Mouse (Mus musculus) lung, postnatal 0 days (tissue): ENCODE measurements around the gene Cd248. TPM values are rescaled to one million over a fixed set of nuclear protein-coding genes. Genes with fewer than 3 reads are reported as not detected.

Experiments
- ATAC-seq: fragments of 200-750 bp; cut with Nextera tagmentation; 2 replicates; pipeline ENCODE4 v1.8.0; 2017; ENCODE audit warnings: moderate library complexity
- DNase-seq: peaks from one replicate; pipeline ENCODE4 v3.0.0-alpha.2; 2016; ENCODE audit warnings: low spot score
- H3K27ac ChIP-seq: fragments of 300-500 bp; sonication (generic); 2 replicates; pipeline ENCODE4 v1.5.1; 2014; ENCODE audit warnings: antibody characterized with exemption, mild to moderate bottlenecking, low read length, mixed read lengths
- H3K27me3 ChIP-seq: fragments of 300-500 bp; sonication (generic); replicated peaks from 2 replicates; pipeline ENCODE4 v1.6.1; 2014; ENCODE audit warnings: low read length, mixed read lengths; ENCODE audit not compliant: insufficient read depth
- H3K36me3 ChIP-seq: fragments of 300-500 bp; sonication (generic); 2 replicates; pipeline ENCODE4 v1.6.1; 2014; ENCODE audit warnings: low read length, mixed read lengths; ENCODE audit not compliant: insufficient read depth
- H3K4me1 ChIP-seq: fragments of 300-500 bp; sonication (generic); 2 replicates; pipeline ENCODE4 v1.6.1; 2014; ENCODE audit warnings: antibody characterized with exemption, low read depth, low read length, mixed read lengths; ENCODE audit not compliant: insufficient read depth
- H3K4me2 ChIP-seq: fragments of 300-500 bp; sonication (generic); replicated peaks from 2 replicates; pipeline ENCODE4 v1.6.1; 2014; ENCODE audit warnings: low read depth, mild to moderate bottlenecking, low read length, moderate library complexity, mixed read lengths
- H3K4me3 ChIP-seq: fragments of 300-500 bp; sonication (generic); 2 replicates; pipeline ENCODE4 v1.5.1; 2014; ENCODE audit warnings: low read depth, low read length
- H3K9ac ChIP-seq: fragments of 300-500 bp; sonication (generic); replicated peaks from 2 replicates; pipeline ENCODE4 v1.6.1; 2014; ENCODE audit warnings: low read depth, mild to moderate bottlenecking
- H3K9me3 ChIP-seq: fragments of 300-500 bp; sonication (generic); 2 replicates; pipeline ENCODE4 v1.6.1; 2016; ENCODE audit warnings: low read length, mixed read lengths
- CTCF ChIP-seq: IDR thresholded peaks from 2 replicates; pipeline ENCODE4 v1.5.1; 2016; ENCODE audit warnings: antibody characterized with exemption, mild to moderate bottlenecking
- EP300 ChIP-seq: IDR thresholded peaks from 2 replicates; pipeline ENCODE4 v1.6.1; 2016; ENCODE audit warnings: antibody characterized with exemption, mild to moderate bottlenecking, control low read depth
- WGBS: fragments of 180-500 bp; shearing (Covaris S2); extraction: QIAGEN DNeasy Blood & Tissue Kit; methylation state at CpG from one replicate; pipeline ENCODE4 v1.1.7; 2014; 5-methylcytosine and 5-hydroxymethylcytosine counted together
- polyA plus RNA-seq: library from polyadenylated mRNA; unstranded; fragments of >200 nt; fragmentation: Nextera tagmentation; extraction: Ambion mirVana; gene quantifications from 2 replicates; pipeline ENCODE4 v1.2.1, GENCODE M21; 2015

The Cd248 gene
- polyA plus RNA-seq, 1 experiment from 2014 or later, result 25.1 TPM

DNA sequence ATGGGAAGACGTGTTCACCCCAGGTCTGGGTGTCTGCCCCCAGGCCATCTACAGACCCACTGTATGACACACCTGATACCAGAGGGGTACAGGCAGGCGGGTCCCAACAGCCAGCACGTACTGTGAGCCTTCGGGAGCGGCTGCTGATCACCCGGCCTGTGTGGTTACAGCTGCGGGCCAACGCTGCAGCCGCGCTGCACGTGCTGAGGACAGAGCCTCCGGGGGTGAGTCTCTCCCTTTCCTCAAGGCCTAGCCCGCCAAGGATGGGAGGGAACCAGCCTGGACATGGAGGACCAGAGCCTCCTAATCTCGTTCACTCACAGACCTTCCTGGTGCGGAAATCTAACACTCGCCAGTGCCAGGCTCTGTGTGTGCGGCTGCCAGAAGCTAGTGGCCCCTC, 16.8 kb upstream of the Cd248 start:
- peak overlapping the region; percentile 14 for H3K4me3 ChIP-seq
- no peaks in the 10 kb centered on the region for H3K27me3 ChIP-seq
- H3K4me1 ChIP-seq, result no peaks in the 10 kb centered on the region
- peaks cover 13% of the 10 kb centered on the region; the same call in 1 of the 2 replicates for H3K36me3 ChIP-seq
- H3K9me3 ChIP-seq, result no peaks in the 10 kb centered on the region
- 0 out of 2 replicates have a peak overlapping the region, but pooled peaks have one; percentile 0 for H3K9ac ChIP-seq
- 4% methylated on average over 17 of the region's 17 CpGs for WGBS
- peak; percentile 32 for ATAC-seq
- DNase-seq, result peak; percentile 34
- H3K27ac ChIP-seq, result peak overlapping the region; percentile 66
- TF ChIP-seq CTCF (no peak), EP300 (0 out of 2 replicates have a peak, but pooled peaks have one; percentile 3)
- H3K4me2 ChIP-seq, result peak overlapping the region; percentile 54

DNA sequence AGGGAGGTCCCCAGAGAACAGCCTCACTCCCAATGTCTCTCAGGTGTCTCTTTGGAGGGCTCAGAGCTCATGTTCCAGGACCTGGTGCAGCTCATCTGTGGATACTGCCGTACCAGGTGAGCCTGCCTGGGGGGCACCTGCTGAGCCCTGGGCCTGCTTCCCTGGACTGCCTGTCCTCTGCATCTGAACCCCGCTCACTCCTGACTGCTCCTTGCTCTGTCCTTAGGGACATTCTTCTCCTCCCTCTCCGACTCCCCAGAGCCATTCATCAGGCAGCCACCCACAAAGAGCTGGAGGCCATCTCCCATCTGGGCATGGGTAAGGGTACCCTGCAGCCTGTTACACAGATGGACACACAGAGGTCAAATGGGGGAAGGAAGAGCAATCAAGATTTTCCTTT, 16.4 kb upstream of the Cd248 start:
- H3K4me3 ChIP-seq, result peak overlapping the region; percentile 14
- no peak for ATAC-seq
- no peak for DNase-seq
- H3K9me3 ChIP-seq, result no peaks in the 10 kb centered on the region
- H3K27ac ChIP-seq, result no peak overlapping the region
- H3K27me3 ChIP-seq, result no peaks in the 10 kb centered on the region
- TF ChIP-seq EP300, result no peak
- TF ChIP-seq CTCF, result no peak
- H3K4me1 ChIP-seq, result no peaks in the 10 kb centered on the region
- H3K4me2 ChIP-seq, result peak overlapping the region; percentile 54
- 35% methylated on average over 2 of the region's 3 CpGs for WGBS
- H3K36me3 ChIP-seq, result peaks cover 13% of the 10 kb centered on the region; the same call in 1 of the 2 replicates
- H3K9ac ChIP-seq, result no peak overlapping the region

DNA sequence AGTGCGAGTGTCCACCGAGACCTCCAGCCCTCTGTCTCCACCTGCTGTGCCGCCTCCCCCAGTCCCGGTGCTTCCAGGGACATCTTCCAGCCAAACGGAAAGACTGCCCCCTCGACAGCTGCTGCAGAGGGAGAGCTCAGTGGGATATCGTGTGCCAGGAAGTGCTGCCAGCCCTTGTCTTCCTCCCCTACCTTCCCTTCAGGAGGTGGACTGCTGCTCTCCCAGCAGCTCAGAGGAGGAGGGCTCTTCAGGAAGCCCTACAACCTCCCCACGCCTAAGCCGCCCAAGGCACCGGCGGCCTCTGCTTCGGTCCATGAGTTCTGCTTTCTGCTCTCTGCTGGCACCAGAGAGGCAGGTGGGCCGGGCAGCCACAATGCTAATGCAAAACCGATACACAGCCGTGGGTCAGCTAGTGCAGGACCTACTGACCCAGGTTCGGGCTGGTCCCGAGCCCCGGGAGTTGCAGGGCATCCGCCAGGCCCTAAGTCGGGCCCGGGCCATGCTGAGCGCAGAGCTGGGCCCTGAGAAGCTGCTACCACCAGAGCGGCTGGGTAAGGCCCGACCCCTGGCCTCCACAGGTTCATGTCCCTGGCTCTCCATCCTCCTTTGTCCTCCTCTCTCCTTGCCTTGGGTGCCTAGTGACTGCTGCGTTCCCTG, 15.6 kb upstream of the Cd248 start:
- Histone ChIP-seq H3K4me1 (no peaks in the 10 kb centered on the region), H3K27ac (no peak overlapping the region), H3K36me3 (peaks cover 10% of the 10 kb centered on the region; the same call in 1 of the 2 replicates), H3K4me3 (no peak overlapping the region), H3K9me3 (no peaks in the 10 kb centered on the region), H3K9ac (no peak overlapping the region), H3K27me3 (no peaks in the 10 kb centered on the region), H3K4me2 (0 out of 2 replicates have a peak overlapping the region, but pooled peaks have one; percentile 14)
- no peak for TF ChIP-seq EP300
- no peak for TF ChIP-seq CTCF
- no peak for ATAC-seq
- WGBS, result 44% methylated on average over 24 of the region's 25 CpGs
- no peak for DNase-seq

DNA sequence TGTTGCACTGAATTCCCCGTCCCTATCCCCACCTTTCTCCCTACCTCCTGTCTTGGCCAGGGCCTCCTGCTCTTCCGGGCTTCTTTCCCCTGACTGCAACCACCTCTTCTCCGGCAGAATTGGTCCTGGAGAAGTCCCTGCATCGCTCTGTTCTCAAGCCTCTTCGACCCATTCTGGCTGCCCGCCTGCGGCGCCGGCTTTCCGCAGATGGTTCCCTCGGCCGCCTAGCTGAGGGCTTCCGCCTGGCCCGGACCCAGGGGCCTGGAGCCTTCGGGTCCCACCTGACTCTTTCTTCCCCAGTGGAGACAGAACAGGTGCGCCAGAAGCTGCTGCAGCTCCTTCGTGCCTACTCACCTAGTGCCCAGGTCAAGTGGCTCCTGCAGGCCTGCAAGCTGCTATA, 15.0 kb upstream of the Cd248 start:
- Histone ChIP-seq H3K36me3 (peaks cover 8% of the 10 kb centered on the region; the same call in 1 of the 2 replicates), H3K4me2 (no peak overlapping the region), H3K4me1 (no peaks in the 10 kb centered on the region), H3K27ac (no peak overlapping the region), H3K4me3 (no peak overlapping the region), H3K27me3 (no peaks in the 10 kb centered on the region), H3K9me3 (no peaks in the 10 kb centered on the region), H3K9ac (no peak overlapping the region)
- TF ChIP-seq CTCF (no peak), EP300 (no peak)
- no peak for ATAC-seq
- WGBS, result 68% methylated on average over 17 of the region's 17 CpGs
- no peak for DNase-seq

DNA sequence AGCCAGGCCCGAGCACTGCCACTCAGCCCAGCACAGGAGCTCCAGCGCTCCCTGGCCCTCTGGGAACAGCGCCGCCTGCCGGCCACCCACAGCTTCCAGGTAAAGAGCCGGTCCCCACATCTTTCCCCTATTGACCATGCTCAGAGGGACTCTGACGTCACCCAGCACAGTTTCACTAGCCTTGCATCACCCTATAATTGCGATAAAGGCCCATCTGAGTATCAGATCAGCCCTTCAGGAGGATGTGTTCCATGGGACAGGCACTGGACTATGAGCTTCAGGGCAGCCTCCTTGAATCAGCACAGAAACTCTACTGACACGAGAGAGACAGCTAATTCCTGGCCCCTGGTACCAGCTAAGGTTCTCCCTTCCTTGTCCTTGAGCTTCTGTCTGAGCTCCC, 14.0 kb upstream of the Cd248 start:
- 28% methylated on average over 9 of the region's 9 CpGs for WGBS
- ATAC-seq (peak; percentile 8; the same call in 1 of the 2 replicates), DNase-seq (peak; percentile 76)

DNA sequence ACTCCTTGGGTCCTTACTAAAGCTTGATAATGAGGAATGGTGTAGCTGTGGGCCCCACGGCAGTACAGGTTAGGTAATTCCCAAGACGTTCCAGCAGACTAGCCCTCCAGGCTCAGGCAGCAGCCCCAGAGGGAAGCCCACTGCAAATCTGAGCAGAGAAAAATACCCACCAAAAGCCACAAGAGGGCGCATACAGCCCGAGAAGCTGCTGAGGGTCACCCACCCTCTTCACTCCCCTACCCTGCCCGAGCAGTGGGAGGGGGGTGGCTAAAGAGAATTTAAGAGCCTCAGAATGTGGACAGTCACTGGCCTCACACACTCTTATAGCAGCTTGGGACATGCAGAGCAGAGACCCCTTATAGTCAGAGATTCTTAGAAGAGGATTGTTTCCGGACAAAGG, 11.6 kb upstream of the Cd248 start:
- Histone ChIP-seq H3K4me3 (no peak overlapping the region), H3K9me3 (no peaks in the 10 kb centered on the region), H3K27ac (no peak overlapping the region), H3K36me3 (no peaks in the 10 kb centered on the region), H3K4me2 (no peak overlapping the region), H3K4me1 (peaks cover 12% of the 10 kb centered on the region; the same call in 1 of the 2 replicates), H3K27me3 (no peaks in the 10 kb centered on the region), H3K9ac (no peak overlapping the region)
- DNase-seq (peak; percentile 60), ATAC-seq (no peak)
- WGBS, result 17% methylated on average over 6 of the region's 6 CpGs
- TF ChIP-seq EP300 (no peak), CTCF (peak; percentile 75)

More for the DNA sequence above, 14.0 kb upstream of the Cd248 start:
- Histone ChIP-seq H3K4me2 (no peak overlapping the region), H3K9ac (no peak overlapping the region), H3K9me3 (no peaks in the 10 kb centered on the region), H3K4me3 (no peak overlapping the region), H3K27me3 (no peaks in the 10 kb centered on the region), H3K27ac (no peak overlapping the region), H3K4me1 (no peaks in the 10 kb centered on the region), H3K36me3 (peaks cover 4% of the 10 kb centered on the region; the same call in 1 of the 2 replicates)
- peak; percentile 82 for TF ChIP-seq CTCF
- no peak for TF ChIP-seq EP300
